Mouse (Mus musculus) kidney, postnatal 0 days (tissue): Measurements from ENCODE around the gene F13b. TPM values are rescaled to one million over a fixed set of nuclear protein-coding genes. Genes with fewer than 3 reads are reported as not detected.

Experiments
- ATAC-seq: fragments of 200-750 bp; cut with Nextera tagmentation; replicated peaks from 2 replicates; pipeline ENCODE4 v1.8.0; 2017; ENCODE audit warnings: low read depth, moderate number of reproducible peaks, moderate TSS enrichment, moderate library complexity; ENCODE audit not compliant: low FRiP score
- DNase-seq: peaks from one replicate; pipeline ENCODE4 v3.0.0-alpha.2; 2016; ENCODE audit warnings: low spot score
- H3K27ac ChIP-seq: fragments of 300-500 bp; sonication (generic); 2 replicates; pipeline ENCODE4 v1.5.1; 2014; ENCODE audit warnings: mild to moderate bottlenecking
- H3K27me3 ChIP-seq: fragments of 300-500 bp; sonication (generic); 2 replicates; pipeline ENCODE4 v1.6.1; 2014; ENCODE audit warnings: low read length, mixed read lengths; ENCODE audit not compliant: insufficient read depth
- H3K36me3 ChIP-seq: fragments of 300-500 bp; sonication (generic); 2 replicates; pipeline ENCODE4 v1.6.1; 2014; ENCODE audit warnings: low read length, mixed read lengths; ENCODE audit not compliant: insufficient read depth
- H3K4me1 ChIP-seq: fragments of 300-500 bp; sonication (generic); replicated peaks from 2 replicates; pipeline ENCODE4 v1.6.1; 2014; ENCODE audit warnings: antibody characterized with exemption, low read length, mixed read lengths; ENCODE audit not compliant: insufficient read depth
- H3K4me2 ChIP-seq: fragments of 300-500 bp; sonication (generic); 2 replicates; pipeline ENCODE4 v1.6.1; 2014; ENCODE audit warnings: mild to moderate bottlenecking, low read length, moderate library complexity, mixed read lengths
- H3K4me3 ChIP-seq: fragments of 300-500 bp; sonication (generic); replicated peaks from 2 replicates; pipeline ENCODE4 v1.5.1; 2014; ENCODE audit warnings: low read depth, low read length
- H3K9ac ChIP-seq: fragments of 300-500 bp; sonication (generic); 2 replicates; pipeline ENCODE4 v1.6.1; 2014; ENCODE audit warnings: low read depth, low read length
- H3K9me3 ChIP-seq: fragments of 300-500 bp; sonication (generic); replicated peaks from 2 replicates; pipeline ENCODE4 v1.6.1; 2016; ENCODE audit warnings: low read length, inconsistent platforms, mixed read lengths
- CTCF ChIP-seq: IDR thresholded peaks from 2 replicates; pipeline ENCODE4 v1.5.1; 2016; ENCODE audit warnings: antibody characterized with exemption, low read depth, mild to moderate bottlenecking, moderate library complexity
- WGBS: fragments of 180-500 bp; shearing (Covaris S2); extraction: QIAGEN DNeasy Blood & Tissue Kit; methylation state at CpG from one replicate; pipeline ENCODE4 v1.1.7; 2014; 5-methylcytosine and 5-hydroxymethylcytosine counted together
- polyA plus RNA-seq: library from polyadenylated mRNA; unstranded; fragments of >200 nt; fragmentation: Nextera tagmentation; extraction: Ambion mirVana; gene quantifications from 2 replicates; pipeline ENCODE4 v1.2.1, GENCODE M21; 2015

The F13b gene
- polyA plus RNA-seq, 1 experiment from 2014 or later = 2.8 TPM

- Histone ChIP-seq H3K27me3 (no peaks in the 10 kb centered on the region), H3K36me3 (peaks cover 42% of the 10 kb centered on the region), H3K4me2 (no peak overlapping the region), H3K9me3 (no peaks in the 10 kb centered on the region), H3K4me1 (no peaks in the 10 kb centered on the region), H3K4me3 (no peak overlapping the region), H3K9ac (no peak overlapping the region), H3K27ac (no peak overlapping the region)
- DNase-seq = no peak
- ATAC-seq = no peak
- 90% methylated on average over 8 of the region's 8 CpGs for WGBS
- TF ChIP-seq CTCF = no peak
Observed at GRCm38 (mm10) chr1:139480246-139480645, 21.3 kb upstream of the F13b start.

GRCm38 (mm10) chr1:139481146-139481545 is 20.4 kb upstream of the F13b start:
- no peak for TF ChIP-seq CTCF
- Histone ChIP-seq H3K4me2 (no peak overlapping the region), H3K36me3 (peaks cover 37% of the 10 kb centered on the region), H3K27ac (no peak overlapping the region), H3K27me3 (no peaks in the 10 kb centered on the region), H3K9ac (no peak overlapping the region), H3K9me3 (no peaks in the 10 kb centered on the region), H3K4me3 (no peak overlapping the region), H3K4me1 (no peaks in the 10 kb centered on the region)
- ATAC-seq = no peak
- 93% methylated on average over 4 of the region's 4 CpGs for WGBS
- DNase-seq = no peak

DNA sequence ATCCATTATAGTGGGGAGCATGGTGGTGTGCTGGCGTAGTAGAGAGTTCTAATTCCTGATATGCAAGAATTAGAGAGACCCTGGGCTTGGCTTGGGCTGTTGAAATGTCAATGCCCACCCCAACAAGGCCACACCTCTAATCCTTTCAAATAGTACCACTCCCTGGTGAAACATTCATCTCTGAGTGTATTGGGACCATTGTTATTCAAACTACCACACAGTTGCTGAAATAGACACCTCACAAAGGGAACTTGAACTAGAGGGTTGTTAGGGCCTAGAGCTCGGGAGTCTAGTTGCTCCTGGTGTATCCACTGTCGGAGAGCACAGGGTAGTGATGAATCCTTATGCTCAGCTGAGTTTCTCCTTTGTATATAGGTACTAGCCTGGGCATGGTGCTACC is 6.9 kb upstream of the F13b start:
- Histone ChIP-seq H3K9me3 (no peaks in the 10 kb centered on the region), H3K27ac (no peak overlapping the region), H3K36me3 (peaks cover 14% of the 10 kb centered on the region), H3K4me1 (no peaks in the 10 kb centered on the region), H3K4me3 (no peak overlapping the region), H3K27me3 (no peaks in the 10 kb centered on the region), H3K4me2 (no peak overlapping the region), H3K9ac (no peak overlapping the region)
- TF ChIP-seq CTCF = no peak
- WGBS = 94% methylated on average over 3 of the region's 3 CpGs
- ATAC-seq (no peak), DNase-seq (no peak)

- Histone ChIP-seq H3K4me3 (no peak overlapping the region), H3K9me3 (no peaks in the 10 kb centered on the region), H3K4me2 (no peak overlapping the region), H3K9ac (no peak overlapping the region), H3K36me3 (peaks cover 14% of the 10 kb centered on the region; the same call in 1 of the 2 replicates), H3K4me1 (no peaks in the 10 kb centered on the region), H3K27ac (no peak overlapping the region), H3K27me3 (no peaks in the 10 kb centered on the region)
- DNase-seq (no peak), ATAC-seq (no peak)
- WGBS = 96% methylated on average over 2 of the region's 2 CpGs
- no peak for TF ChIP-seq CTCF
Observed at GRCm38 (mm10) chr1:139495408-139495807, 6.1 kb upstream of the F13b start.

GRCm38 (mm10) chr1:139496212-139496611 is 5.3 kb upstream of the F13b start:
- no peaks in the 10 kb centered on the region for H3K4me1 ChIP-seq
- no peak for ATAC-seq
- no peaks in the 10 kb centered on the region for H3K27me3 ChIP-seq
- no peak overlapping the region for H3K4me2 ChIP-seq
- H3K36me3 ChIP-seq = peaks cover 13% of the 10 kb centered on the region; the same call in 1 of the 2 replicates
- no peak for TF ChIP-seq CTCF
- H3K9me3 ChIP-seq = no peaks in the 10 kb centered on the region
- H3K4me3 ChIP-seq = no peak overlapping the region
- H3K27ac ChIP-seq = no peak overlapping the region
- WGBS = 76% methylated on average over 3 of the region's 3 CpGs
- no peak for DNase-seq
- H3K9ac ChIP-seq = no peak overlapping the region

DNA sequence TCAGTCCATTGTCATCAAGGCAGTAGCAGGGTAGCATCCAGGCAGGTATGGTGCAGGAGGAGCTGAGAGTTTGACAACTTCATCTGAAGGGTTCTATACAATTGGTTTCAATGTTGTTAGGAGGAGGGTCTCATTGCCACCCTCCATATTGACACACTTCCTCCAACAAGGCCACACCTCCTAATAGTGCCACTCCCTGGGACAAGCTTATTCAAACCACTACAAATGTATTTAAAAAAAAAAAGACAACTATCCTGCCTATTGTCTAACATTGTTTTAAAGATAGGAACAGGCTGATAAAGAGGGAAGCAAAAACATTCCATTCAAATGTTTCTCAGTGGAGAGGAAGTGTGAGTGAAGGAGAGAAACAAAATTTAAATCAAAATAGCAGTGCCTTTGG is 1.8 kb upstream of the F13b start:
- no peak for TF ChIP-seq CTCF
- Histone ChIP-seq H3K27ac (no peak overlapping the region), H3K36me3 (no peaks in the 10 kb centered on the region), H3K4me1 (no peaks in the 10 kb centered on the region), H3K4me2 (no peak overlapping the region), H3K9ac (no peak overlapping the region), H3K27me3 (no peaks in the 10 kb centered on the region), H3K9me3 (no peaks in the 10 kb centered on the region), H3K4me3 (no peak overlapping the region)
- ATAC-seq = no peak
- no peak for DNase-seq

- TF ChIP-seq CTCF = no peak
- no peak overlapping the region for H3K9ac ChIP-seq
- H3K36me3 ChIP-seq = no peaks in the 10 kb centered on the region
- 87% methylated on average over 12 of the region's 12 CpGs for WGBS
- H3K4me3 ChIP-seq = no peak overlapping the region
- ATAC-seq = no peak
- no peak overlapping the region for H3K4me2 ChIP-seq
- no peaks in the 10 kb centered on the region for H3K9me3 ChIP-seq
- H3K27ac ChIP-seq = no peak overlapping the region
- no peak for DNase-seq
- H3K27me3 ChIP-seq = no peaks in the 10 kb centered on the region
- H3K4me1 ChIP-seq = no peaks in the 10 kb centered on the region
Observed at GRCm38 (mm10) chr1:139514556-139514955, 13.1 kb downstream of the F13b start.
